Mouse (Mus musculus): ENCODE results near the gene Txn2.

DNA sequence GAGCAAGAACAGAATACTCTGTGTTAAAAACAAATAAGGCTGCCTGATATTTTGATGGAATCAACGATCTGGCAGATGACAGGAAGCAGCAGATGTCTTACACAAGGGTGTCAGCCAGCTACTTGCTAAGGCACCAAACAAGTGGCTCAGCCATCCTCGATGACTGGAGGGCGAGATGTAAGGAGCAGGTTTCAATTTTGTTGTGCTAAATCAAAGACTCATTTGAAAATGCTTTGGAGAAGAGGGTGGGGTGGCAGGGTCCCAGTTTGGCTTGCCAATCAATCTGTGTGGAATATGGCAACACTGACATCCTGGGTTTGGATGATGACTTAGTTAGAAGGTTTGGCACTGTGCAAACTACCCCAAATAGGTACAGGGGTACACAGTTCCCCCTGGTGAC is 12.8 kb upstream of the Txn2 start:
- TF ChIP-seq CTCF (IDR thresholded peaks at IDR 0.05): no peak
- no peak for TF ChIP-seq POLR2A (IDR thresholded peaks at IDR 0.05; ENCODE audit: insufficient read depth, low read depth, low read length)
- no peak for TF ChIP-seq EP300 (IDR thresholded peaks at IDR 0.05; ENCODE audit: insufficient read depth, low read depth, low read length)

Data from heart, adult 2 months (tissue).